9 mouse cellular contexts compared by ENCODE assay signal in the genomic region with DNA sequence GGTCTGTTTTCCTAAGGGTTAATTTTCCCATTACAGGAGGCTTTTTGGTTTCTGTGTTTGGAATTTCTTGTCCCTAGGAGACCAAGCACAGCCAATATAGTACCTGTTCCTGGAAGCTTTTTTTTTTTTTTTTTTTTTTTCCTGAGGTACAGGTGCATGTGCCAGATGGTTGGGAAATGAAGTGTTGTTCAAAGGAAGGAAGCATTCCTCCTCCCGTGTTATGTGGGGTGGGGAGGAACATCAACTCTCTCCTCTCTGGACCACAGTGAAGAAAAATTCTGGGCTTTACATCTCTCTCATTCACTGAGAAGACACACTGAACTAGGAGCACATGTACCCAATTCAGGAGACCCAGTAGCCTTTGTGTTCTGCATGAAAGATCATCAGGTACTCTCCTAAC. TPM values are rescaled to one million over a fixed set of nuclear protein-coding genes. Genes with fewer than 3 reads are reported as not detected.
DNase-seq lines count a peak whose midpoint lies in the region; ATAC-seq and TF ChIP-seq lines count a peak whose summit lies in the region.
"Had no signal": no experiment of that assay in that cellular context is flagged by ENCODE, and none has a peak within 500 bp of the region (broad histone marks: within the 10 kb centered on the region; RNA-seq: fewer than 3 reads in every experiment).

No protein-coding gene starts in this region.

- H3K4me1 ChIP-seq in kidney, postnatal 0 days (replicated peaks; ENCODE audit: insufficient read depth, low read length), result peaks cover 15% of the 10 kb centered on the region
- H3K4me1 ChIP-seq in embryonic fibroblast, embryonic 13.5 days (ENCODE audit: control insufficient read depth, insufficient read depth, low read length), result peaks cover 13% of the 10 kb centered on the region
- H3K4me1 ChIP-seq in limb, embryonic 10.5 days, result peaks cover 41% of the 10 kb centered on the region
- peaks cover 37% of the 10 kb centered on the region for H3K4me1 ChIP-seq in neural tube, embryonic 12.5 days

- no peak for ATAC-seq in kidney, postnatal 0 days (replicated peaks; ENCODE audit: low FRiP score, low read depth)
- ATAC-seq in neural tube, embryonic 12.5 days (ENCODE audit: low FRiP score, low read depth), result no peak

- TF ChIP-seq CTCF in kidney, postnatal 0 days (IDR thresholded peaks at IDR 0.05; ENCODE audit: low read depth), result no peak
- TF ChIP-seq CTCF in embryonic fibroblast, embryonic 13.5 days (IDR thresholded peaks at IDR 0.05; ENCODE audit: borderline replicate concordance, insufficient read depth, low read length), result no peak

- intact Hi-C loops in gastrocnemius, postnatal 36 days (cut with DNase I), result loop anchor here (5.0 kb wide), 1 partner anchor 129 kb away; no protein-coding TSS in a partner anchor

- peak overlapping the region; percentile 86; the same call in 1 of the 2 replicates for H3K4me2 ChIP-seq in kidney, postnatal 0 days (ENCODE audit: low read length)
- H3K4me2 ChIP-seq in neural tube, embryonic 12.5 days (replicated peaks), result peak overlapping the region; percentile 97

- H3K36me3 ChIP-seq in kidney, postnatal 0 days (ENCODE audit: insufficient read depth, low read length), result peaks cover 20% of the 10 kb centered on the region; the same call in 1 of the 2 replicates
- peaks cover 52% of the 10 kb centered on the region for H3K36me3 ChIP-seq in limb, embryonic 10.5 days
- H3K36me3 ChIP-seq in neural tube, embryonic 12.5 days, result peaks cover 39% of the 10 kb centered on the region

- TF ChIP-seq POLR2A in embryonic fibroblast, embryonic 13.5 days (IDR thresholded peaks at IDR 0.05; ENCODE audit: low read depth, low read length), result no peak

- no peaks in the 10 kb centered on the region for H3K27me3 ChIP-seq in kidney, postnatal 0 days (ENCODE audit: insufficient read depth, low read length)
- H3K27me3 ChIP-seq in limb, embryonic 10.5 days (ENCODE audit: low read depth, poor library complexity, severe bottlenecking), result no peaks in the 10 kb centered on the region
- no peaks in the 10 kb centered on the region for H3K27me3 ChIP-seq in neural tube, embryonic 12.5 days (replicated peaks)

- WGBS in kidney, postnatal 0 days, result 35% methylated on average over 1 of the region's 1 CpGs
- WGBS in limb, embryonic 10.5 days, result 70% methylated on average over 1 of the region's 1 CpGs
- WGBS in neural tube, embryonic 12.5 days, result 69% methylated on average over 1 of the region's 1 CpGs

- H3K9me3 ChIP-seq in kidney, postnatal 0 days (replicated peaks; ENCODE audit: low read length), result no peaks in the 10 kb centered on the region
- H3K9me3 ChIP-seq in limb, embryonic 10.5 days (replicated peaks), result no peaks in the 10 kb centered on the region
- no peaks in the 10 kb centered on the region for H3K9me3 ChIP-seq in neural tube, embryonic 12.5 days

- no peak for DNase-seq in kidney, postnatal 0 days (ENCODE audit: low spot score)
- DNase-seq in kidney, postnatal 14 days, result no peak
- DNase-seq in limb, embryonic 10.5 days (ENCODE audit: low spot score), result no peak
- DNase-seq in gastrocnemius, postnatal 36 days, result no peak
- no peak for DNase-seq in adrenal gland, postnatal 10 days
- DNase-seq in thymus, postnatal 0 days (ENCODE audit: low spot score), result no peak

- no peak overlapping the region for H3K27ac ChIP-seq in kidney, postnatal 0 days
- H3K27ac ChIP-seq in embryonic fibroblast, embryonic 13.5 days (ENCODE audit: insufficient read depth, low read length), result no peak overlapping the region
- H3K27ac ChIP-seq in limb, embryonic 10.5 days, result no peak overlapping the region
- no peak overlapping the region for H3K27ac ChIP-seq in neural tube, embryonic 12.5 days

- no peak overlapping the region for H3K4me3 ChIP-seq in kidney, postnatal 0 days (replicated peaks; ENCODE audit: low read depth, low read length)
- peak overlapping the region; percentile 86 for H3K4me3 ChIP-seq in embryonic fibroblast, embryonic 13.5 days (ENCODE audit: insufficient read depth, low read length)
- peak overlapping the region; percentile 80; the same call in 1 of the 2 replicates for H3K4me3 ChIP-seq in limb, embryonic 10.5 days
- H3K4me3 ChIP-seq in neural tube, embryonic 12.5 days, result no peak overlapping the region

- no peak overlapping the region for H3K9ac ChIP-seq in kidney, postnatal 0 days (ENCODE audit: low read depth, low read length)
- H3K9ac ChIP-seq in neural tube, embryonic 12.5 days, result peak overlapping the region; percentile 91; the same call in 1 of the 2 replicates

RNA-seq across cellular contexts. Expression of a gene that starts 1.6 kb away (rescaled TPM):
- polyA plus RNA-seq in kidney, postnatal 0 days (2015; fragmentation: Nextera tagmentation; extraction: Ambion mirVana), result 34.9 and 39.3 TPM in 2 replicates
- polyA plus RNA-seq in embryonic fibroblast, embryonic 13.5 days (2011; ENCODE audit: insufficient read length, low read depth, missing spikeins), result 42.1 and 45.6 TPM in 2 replicates
- 41.9 and 43.6 TPM in 2 replicates for polyA plus RNA-seq in limb, embryonic 10.5 days (2016; fragmentation: Nextera tagmentation; extraction: Ambion mirVana)
- polyA plus RNA-seq in neural tube, embryonic 12.5 days (2016; fragmentation: Nextera tagmentation; extraction: Ambion mirVana), result 61.3 and 61.4 TPM in 2 replicates
- total RNA-seq in gastrocnemius, postnatal 36 days (2021), result 10 to 100 TPM; 10.4 to 10.5 TPM
- total RNA-seq in adrenal gland, postnatal 10 days (2021), result 10 to 100 TPM; 37.4 TPM
- polyA plus RNA-seq in thymus, postnatal 0 days (2015; fragmentation: Nextera tagmentation; extraction: Ambion mirVana), result 30.0 and 31.7 TPM in 2 replicates

RNA-seq across cellular contexts. Expression of a gene that starts 1.8 kb away (rescaled TPM):
- polyA plus RNA-seq in kidney, postnatal 0 days (2015; fragmentation: Nextera tagmentation; extraction: Ambion mirVana), result 82.4 and 85.5 TPM in 2 replicates
- polyA plus RNA-seq in embryonic fibroblast, embryonic 13.5 days (2011; ENCODE audit: insufficient read length, low read depth, missing spikeins), result 42.0 and 44.9 TPM in 2 replicates
- polyA plus RNA-seq in limb, embryonic 10.5 days (2016; fragmentation: Nextera tagmentation; extraction: Ambion mirVana), result 98.7 and 133 TPM in 2 replicates
- 109 and 115 TPM in 2 replicates for polyA plus RNA-seq in neural tube, embryonic 12.5 days (2016; fragmentation: Nextera tagmentation; extraction: Ambion mirVana)
- total RNA-seq in gastrocnemius, postnatal 36 days (2021), result 10 to 100 TPM; 48.1 to 50.4 TPM
- total RNA-seq in adrenal gland, postnatal 10 days (2021), result 10 to 100 TPM; 58.0 to 59.9 TPM
- polyA plus RNA-seq in thymus, postnatal 0 days (2015; fragmentation: Nextera tagmentation; extraction: Ambion mirVana), result 59.0 and 68.0 TPM in 2 replicates

RNA-seq across cellular contexts. Expression of a gene that starts 12.0 kb away (rescaled TPM):
- polyA plus RNA-seq in kidney, postnatal 0 days (2015; fragmentation: Nextera tagmentation; extraction: Ambion mirVana), result 56.0 and 64.8 TPM in 2 replicates
- polyA plus RNA-seq in embryonic fibroblast, embryonic 13.5 days (2011; ENCODE audit: insufficient read length, low read depth, missing spikeins), result not detected in 2 replicates
- 0.21 TPM in 1 of 2 replicates, not detected in the other for polyA plus RNA-seq in limb, embryonic 10.5 days (2016; fragmentation: Nextera tagmentation; extraction: Ambion mirVana)
- not detected in 2 replicates for polyA plus RNA-seq in neural tube, embryonic 12.5 days (2016; fragmentation: Nextera tagmentation; extraction: Ambion mirVana)
- not detected for total RNA-seq in gastrocnemius, postnatal 36 days (2021)
- 1 to 10 TPM; 2.3 to 5.9 TPM for total RNA-seq in adrenal gland, postnatal 10 days (2021)
- polyA plus RNA-seq in thymus, postnatal 0 days (2015; fragmentation: Nextera tagmentation; extraction: Ambion mirVana), result 0.38 and 0.44 TPM in 2 replicates
- total RNA-seq: layer of hippocampus, postnatal 25 days had no signal

RNA-seq across cellular contexts. Expression of a gene that starts 36.2 kb away (rescaled TPM):
- polyA plus RNA-seq in kidney, postnatal 0 days (2015; fragmentation: Nextera tagmentation; extraction: Ambion mirVana), result 6.2 TPM in 2 replicates
- polyA plus RNA-seq in embryonic fibroblast, embryonic 13.5 days (2011; ENCODE audit: insufficient read length, low read depth, missing spikeins), result 59.1 and 63.1 TPM in 2 replicates
- 15.9 and 16.5 TPM in 2 replicates for polyA plus RNA-seq in limb, embryonic 10.5 days (2016; fragmentation: Nextera tagmentation; extraction: Ambion mirVana)
- 10.2 and 13.2 TPM in 2 replicates for polyA plus RNA-seq in neural tube, embryonic 12.5 days (2016; fragmentation: Nextera tagmentation; extraction: Ambion mirVana)
- total RNA-seq in gastrocnemius, postnatal 36 days (2021), result 10 to 100 TPM; 50.5 to 55.7 TPM
- 10 to 100 TPM; 53.3 to 57.8 TPM for total RNA-seq in adrenal gland, postnatal 10 days (2021)
- 7.4 and 9.9 TPM in 2 replicates for polyA plus RNA-seq in thymus, postnatal 0 days (2015; fragmentation: Nextera tagmentation; extraction: Ambion mirVana)

RNA-seq across cellular contexts. Expression of a gene that starts 44.3 kb away (rescaled TPM):
- polyA plus RNA-seq in kidney, postnatal 0 days (2015; fragmentation: Nextera tagmentation; extraction: Ambion mirVana), result 18.3 and 19.7 TPM in 2 replicates
- 20.5 and 24.6 TPM in 2 replicates for polyA plus RNA-seq in embryonic fibroblast, embryonic 13.5 days (2011; ENCODE audit: insufficient read length, low read depth, missing spikeins)
- 5.6 and 9.1 TPM in 2 replicates for polyA plus RNA-seq in limb, embryonic 10.5 days (2016; fragmentation: Nextera tagmentation; extraction: Ambion mirVana)
- polyA plus RNA-seq in neural tube, embryonic 12.5 days (2016; fragmentation: Nextera tagmentation; extraction: Ambion mirVana), result 33.3 and 35.2 TPM in 2 replicates
- total RNA-seq in gastrocnemius, postnatal 36 days (2021), result 100 to 1,000 TPM; 433 to 434 TPM
- total RNA-seq in adrenal gland, postnatal 10 days (2021), result 100 to 1,000 TPM in 1 of 2 experiments, 10 to 100 TPM in 1; 99.9 to 128 TPM
- 17.1 and 21.8 TPM in 2 replicates for polyA plus RNA-seq in thymus, postnatal 0 days (2015; fragmentation: Nextera tagmentation; extraction: Ambion mirVana)

Comparison
In these comparisons a context has a peak if more than half of its experiments do, and no peak if none do; other contexts are left out.
1. H3K4me3 ChIP-seq: peak in embryonic fibroblast, embryonic 13.5 days (single experiment) and limb, embryonic 10.5 days (single experiment); none in kidney, postnatal 0 days (single experiment) and neural tube, embryonic 12.5 days (single experiment).
2. RNA of a gene that starts 12.0 kb away (polyA plus RNA-seq): 56.0 to 64.8 TPM in kidney, postnatal 0 days; 0.38 to 0.44 TPM in thymus, postnatal 0 days, 0.21 TPM in limb, embryonic 10.5 days, not detected in neural tube, embryonic 12.5 days and not detected in embryonic fibroblast, embryonic 13.5 days; every median in the first group is over 10 times any median in the second.